Mouse (Mus musculus): ENCODE measurements around the gene Sord.

DNA sequence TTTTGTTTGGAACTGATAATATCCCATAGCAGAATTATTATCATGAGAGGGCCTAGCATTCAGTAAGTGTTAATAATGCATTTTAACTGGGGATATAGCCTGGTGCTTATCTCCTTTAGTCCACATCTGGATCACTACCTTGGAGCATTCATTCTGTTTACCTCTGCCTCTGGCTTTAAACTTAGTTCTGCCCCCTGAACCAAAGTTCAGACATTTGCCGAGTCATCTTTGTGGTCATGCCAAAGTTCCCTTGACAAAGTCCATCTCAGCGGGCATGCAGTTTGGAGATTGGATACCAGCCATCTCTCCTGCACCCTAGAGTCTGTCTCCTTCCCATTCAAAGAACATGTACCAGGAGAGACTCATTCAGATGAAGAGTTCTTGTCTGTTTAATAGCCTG lies 876 bp downstream of the Sord start:
- no peak for TF ChIP-seq CTCF (IDR thresholded peaks at IDR 0.05; ENCODE audit: low read depth)
- peak; percentile 70 for TF ChIP-seq EP300 (IDR thresholded peaks at IDR 0.05; ENCODE audit: low read depth)
